Mouse (Mus musculus) urinary bladder, postnatal 14 days (tissue): ENCODE measurements around the gene Mtfr2.

Experiments used
- DNase-seq: peaks from one replicate; pipeline ENCODE4 v3.0.0; 2021; ENCODE audit warnings: low spot score

Gene Mtfr2

DNA sequence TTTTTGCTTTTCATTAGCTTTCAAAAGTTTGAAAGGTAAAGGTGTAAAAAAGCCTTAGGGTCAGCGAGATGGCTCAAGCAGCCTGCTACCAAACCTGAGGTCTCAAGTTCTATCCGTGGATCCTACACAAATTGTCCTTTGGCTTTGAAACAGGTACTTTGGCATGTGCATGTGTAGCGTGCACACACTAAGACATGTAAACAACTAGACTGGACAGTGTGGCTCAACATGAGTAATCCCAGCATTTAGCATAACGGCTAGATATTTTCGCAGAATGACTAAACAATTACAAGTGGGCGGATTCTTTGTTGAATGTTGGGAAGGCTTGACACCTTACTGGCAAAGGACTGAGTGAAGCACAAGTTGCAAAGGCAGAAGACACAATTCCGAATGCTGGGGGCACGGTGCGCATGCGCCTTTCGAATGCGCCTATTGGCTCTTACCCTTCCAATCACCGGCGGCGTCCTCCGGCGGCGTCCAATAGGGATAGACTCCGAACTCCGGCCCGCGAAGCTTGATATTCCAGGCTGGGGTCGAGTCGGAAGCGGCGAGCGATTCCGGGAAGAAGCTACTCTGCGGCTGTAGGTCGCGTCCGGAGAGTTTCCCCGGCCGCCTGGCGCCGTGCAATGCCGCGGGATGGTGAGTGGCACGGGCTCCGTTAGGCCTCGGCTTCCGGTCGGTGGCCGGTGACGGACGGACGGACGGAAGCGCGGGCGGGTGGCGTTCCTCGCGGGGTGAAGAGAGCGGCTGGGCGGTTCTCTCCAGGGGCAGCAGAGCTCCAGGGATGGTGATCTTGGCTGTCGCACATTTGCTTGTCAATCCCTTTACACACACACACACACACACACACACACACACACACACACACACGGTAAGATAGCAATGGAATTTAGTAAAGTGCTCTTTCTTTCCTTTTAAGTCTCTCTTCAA, at the start of gene Mtfr2:
Gene Mtfr2 (plus strand): TSS at position 486 of the 930 bp plus-strand sequence.
- peak; percentile 92 for DNase-seq

DNA sequence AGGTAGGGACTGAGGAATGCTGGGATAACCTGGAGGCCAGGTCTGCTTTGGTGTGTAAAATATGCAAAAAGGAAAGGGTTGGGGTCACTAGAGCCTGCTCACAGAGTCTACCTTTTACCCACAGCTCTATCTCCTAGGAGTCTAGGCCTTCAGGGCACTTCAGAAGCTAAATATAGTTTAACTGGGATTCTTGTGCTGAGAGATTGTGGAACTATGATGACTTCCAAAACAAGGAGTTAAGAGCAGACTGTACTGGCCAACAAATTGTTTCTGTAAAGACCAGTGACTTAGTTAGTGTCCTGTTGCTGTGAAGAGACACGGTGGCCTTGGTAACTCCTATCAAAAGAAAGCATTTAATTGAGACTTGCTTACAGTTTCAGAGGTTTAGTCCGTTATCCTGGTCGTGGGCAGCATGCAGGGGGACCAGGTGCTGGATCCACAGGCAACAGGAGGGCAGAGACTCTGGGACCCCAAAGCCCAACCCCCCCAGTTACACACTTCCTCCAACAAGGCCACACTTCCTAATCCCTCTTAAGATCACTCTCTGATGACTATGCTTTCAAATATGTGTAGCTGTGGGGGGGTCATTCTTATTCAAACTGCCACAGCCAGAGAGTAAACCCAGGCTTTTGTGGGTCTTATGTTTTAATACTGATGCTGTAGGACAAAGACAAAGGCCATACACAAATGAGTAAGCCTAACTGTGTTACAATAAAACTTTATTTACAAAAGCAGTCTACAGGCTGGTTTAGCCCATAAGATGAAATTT, 49.2 kb upstream of the Mtfr2 start:
- no peak for DNase-seq

DNA sequence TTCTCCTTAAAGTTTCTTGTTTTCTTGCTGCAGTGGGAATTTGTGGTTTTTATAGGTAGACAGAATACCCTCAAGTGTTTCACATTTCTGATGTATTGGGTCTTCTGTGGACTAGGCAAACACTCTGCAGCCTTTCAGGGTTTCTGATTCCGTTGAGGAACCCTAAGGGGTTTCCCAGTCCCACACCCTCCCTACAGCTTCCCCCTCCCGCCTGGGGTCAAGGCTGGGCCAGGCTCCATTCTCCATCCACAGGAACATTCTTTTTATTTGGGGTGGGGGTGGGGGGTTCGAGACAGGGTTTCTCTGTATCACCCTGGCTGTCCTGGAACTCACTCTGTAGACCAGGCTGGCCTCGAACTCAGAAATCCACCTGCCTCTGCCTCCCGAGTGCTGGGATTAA, 48.5 kb upstream of the Mtfr2 start:
- DNase-seq: no peak

DNA sequence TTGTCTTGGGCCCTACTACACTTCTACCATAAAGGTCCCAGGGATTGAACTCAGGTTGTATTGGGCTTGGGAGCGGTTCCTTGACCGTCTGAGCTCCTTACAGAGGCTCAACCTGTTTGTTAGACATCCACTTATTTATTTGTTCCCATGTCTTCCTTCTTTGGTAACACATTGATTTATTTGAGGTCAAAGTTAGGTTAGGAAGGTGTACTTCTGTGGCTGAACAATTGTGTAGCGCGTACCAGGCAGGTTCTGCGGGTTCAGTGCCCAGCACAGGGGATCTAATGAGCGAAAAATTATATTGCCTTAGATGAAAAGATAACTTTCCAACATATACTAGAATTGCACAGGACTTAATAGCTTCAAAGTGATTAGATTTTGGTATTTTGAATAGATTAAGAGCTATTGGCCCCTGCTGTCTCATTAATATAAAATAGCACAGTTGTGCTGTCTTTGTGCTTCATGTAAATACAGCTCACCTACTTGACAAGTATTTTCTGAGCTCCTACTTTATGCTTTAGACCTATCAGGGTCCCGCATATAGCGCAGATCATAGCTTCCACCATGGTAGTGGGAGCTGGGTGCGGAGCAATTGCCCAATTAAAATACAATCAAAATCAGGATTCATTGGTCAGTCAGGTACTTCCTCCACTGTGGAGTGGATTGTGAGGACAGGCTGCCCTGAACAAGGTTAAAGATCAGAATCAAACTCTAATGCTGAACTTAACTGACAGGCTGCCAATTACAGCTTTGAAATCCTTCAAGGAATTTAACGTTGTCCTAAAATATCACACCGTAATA, 36.4 kb upstream of the Mtfr2 start:
- no peak for DNase-seq

DNA sequence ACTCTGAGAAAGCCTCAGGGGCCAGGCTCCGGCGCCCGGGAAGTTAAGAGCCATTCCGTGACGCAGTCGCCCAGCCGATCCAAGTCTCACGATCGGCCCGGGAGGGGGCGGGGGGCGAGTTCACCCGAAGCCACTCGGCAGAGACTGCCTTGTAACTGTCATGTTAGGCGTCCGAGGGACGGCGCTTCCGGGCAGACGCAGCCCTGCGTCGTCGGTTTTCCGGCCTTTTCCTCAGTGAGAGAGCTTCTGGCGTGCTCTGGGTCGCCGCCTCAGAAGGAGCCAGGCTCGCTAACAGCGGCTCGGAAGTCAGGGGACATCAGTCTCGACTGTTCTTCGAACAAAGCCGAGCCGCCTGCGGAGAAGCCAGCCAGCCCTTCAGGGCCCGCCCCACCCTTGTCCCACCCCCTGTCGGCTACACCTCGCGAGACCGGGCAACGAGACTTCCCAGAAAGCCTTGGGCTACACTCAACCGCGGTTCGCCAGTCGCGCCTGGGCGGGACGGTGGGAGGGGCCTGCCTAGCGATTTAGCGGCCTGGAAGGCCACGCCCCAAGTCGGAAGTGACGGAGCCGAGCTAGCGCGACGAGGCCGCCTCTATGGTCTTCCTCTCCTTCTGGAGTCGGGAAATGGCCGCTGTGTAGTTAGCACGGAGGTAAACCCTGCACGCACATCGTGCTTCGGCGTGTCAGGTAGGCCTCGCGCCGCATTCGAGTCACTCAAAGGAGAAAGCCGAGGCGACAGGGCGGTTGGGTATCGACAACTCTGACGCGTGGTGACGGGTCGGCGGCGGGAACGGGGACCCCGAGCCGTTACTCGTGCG, 35.4 kb upstream of the Mtfr2 start, which contains the start of gene Bclaf1:
Gene Bclaf1 (plus strand): TSS at position 552 of the 818 bp plus-strand sequence.
- peak; percentile 100 for DNase-seq

DNA sequence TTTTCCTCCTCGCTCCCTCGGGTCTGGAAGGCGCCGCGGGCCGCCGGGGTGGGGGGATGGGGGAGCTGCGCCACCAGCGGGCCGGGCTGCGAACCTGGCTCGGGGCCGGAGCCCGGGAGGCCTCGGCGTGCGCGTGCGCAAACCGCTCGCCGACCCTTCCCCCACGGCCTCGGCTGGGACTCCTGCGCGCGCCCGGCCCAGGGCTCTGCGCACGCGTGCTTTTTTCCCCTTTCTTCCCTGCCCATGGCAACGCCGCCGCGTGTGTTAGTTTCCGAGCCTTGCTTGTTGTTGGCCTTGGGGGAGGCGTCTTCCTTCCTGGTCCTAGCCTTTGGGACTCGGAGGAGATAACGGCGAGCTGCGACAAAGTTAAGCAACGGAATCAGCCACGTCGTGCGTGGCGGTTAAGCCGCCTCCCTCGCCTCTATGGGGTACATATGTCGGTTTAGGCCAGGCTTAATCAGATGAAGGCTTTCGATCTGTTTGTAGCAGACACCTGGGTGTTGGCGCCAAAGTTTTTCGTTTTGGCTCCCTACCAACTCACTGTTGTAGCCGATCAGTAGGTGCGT, 34.8 kb upstream of the Mtfr2 start:
- DNase-seq: peak; percentile 91

DNA sequence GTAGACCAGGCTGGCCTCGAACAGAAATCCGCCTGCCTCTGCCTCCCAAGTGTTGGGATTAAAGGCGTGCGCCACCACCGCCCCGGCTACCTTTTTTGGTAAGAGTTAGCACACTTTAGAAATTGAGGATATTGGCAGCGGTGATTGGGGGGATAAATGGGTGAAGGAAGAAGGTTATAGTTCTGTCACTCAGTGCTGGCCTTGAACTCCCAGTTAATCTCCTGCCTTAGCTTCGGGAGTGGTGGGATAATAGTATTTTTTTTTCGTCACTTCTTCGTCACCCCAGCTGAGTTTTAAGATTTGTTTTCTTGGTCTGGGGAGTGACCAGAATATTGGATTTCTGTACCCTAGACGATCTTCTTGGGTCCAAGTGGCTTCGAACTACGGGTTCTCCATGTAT, 34.1 kb upstream of the Mtfr2 start:
- DNase-seq: no peak

DNA sequence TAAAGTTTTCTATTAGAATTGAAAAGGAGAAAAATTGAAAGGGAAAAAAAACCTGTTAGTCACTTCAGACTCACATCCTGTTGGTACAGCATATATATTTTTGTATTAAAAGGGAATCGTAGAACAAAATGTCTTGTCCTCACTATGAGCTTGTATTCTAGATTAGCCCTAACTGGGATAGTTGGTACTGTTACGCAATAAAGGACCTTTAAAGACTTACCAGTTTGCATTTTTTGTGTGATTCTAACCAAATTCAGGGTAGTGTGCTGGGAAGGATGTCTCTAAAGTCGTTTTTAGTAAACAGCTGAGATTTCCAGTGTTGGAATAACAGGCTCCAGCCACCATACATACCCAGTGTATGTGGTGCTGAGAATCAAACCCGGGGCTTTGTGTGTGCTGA, 33.6 kb upstream of the Mtfr2 start:
- DNase-seq: no peak

DNA sequence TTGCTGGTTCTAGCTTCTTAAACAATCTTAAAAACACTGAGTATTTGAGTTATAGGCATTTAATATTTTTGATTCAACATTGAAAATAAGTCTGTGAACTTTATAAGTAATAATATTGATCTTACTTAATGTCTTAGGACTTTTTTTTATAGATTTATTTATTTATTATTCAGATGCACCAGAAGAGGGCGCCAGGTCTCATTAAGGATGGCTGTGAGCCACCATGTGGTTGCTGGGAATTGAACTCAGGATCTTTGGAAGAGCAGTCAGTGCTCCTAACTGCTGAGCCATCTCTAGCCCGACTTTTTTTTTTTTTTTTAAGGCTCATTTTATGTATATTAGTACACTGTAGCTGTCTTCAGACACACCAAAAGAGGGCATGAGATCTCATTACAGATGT, 32.8 kb upstream of the Mtfr2 start:
- DNase-seq: no peak

DNA sequence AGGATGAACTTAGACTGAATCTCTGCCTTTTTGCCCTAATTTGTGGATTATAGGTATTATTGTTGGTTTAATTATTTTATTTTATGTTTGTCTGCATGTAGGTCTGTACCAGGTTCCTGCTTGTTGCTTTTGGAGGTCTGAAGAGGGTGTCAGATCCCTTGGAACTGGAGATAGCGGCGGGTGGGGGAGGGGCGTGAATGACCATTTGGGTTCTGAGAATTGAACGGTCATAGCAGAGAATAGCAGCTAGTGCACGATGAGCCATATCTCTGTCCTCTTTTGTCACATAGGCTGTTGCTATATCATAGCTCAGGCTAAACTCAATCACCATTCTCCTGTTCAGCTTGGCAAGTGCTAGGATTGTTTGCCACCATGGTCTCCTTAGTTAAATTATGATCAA, 30.1 kb upstream of the Mtfr2 start:
- no peak for DNase-seq

DNA sequence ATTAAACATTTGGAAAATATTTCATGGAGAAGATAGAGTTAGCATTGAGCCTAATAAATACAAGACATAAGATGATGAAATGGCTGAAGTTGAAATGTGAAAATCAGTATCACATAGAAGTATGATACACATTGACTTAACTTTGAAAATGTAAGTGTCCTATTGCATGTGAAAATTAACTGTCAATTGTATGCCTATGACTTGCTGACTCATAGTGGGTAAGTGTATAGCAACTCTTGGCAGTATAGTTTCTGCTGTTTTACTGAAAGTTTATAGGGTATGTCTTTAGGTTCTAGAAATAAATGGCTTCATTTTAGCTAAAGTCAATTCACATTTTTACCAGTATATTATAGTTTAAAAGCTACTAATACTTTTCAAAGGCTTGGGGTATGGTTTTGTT, 21.3 kb upstream of the Mtfr2 start:
- DNase-seq: no peak

DNA sequence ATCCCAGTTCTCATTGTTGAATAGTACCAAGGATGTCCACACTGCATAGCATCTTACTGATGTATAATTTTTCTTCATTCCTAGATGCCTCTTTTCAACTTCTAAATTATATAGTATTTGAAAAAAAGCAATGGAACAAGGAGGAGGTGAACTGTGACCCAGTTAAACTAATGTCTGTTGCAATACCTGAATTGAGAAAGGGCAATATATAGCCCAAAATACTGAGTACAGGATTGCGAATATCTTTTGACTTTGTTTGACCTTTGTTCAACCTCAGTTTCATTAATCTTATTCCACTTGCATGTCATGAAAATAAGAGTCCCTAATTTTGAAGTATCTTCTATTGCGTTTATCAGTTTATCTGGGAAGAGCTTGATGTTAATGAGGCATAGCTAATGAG, 16.3 kb upstream of the Mtfr2 start:
- no peak for DNase-seq

DNA sequence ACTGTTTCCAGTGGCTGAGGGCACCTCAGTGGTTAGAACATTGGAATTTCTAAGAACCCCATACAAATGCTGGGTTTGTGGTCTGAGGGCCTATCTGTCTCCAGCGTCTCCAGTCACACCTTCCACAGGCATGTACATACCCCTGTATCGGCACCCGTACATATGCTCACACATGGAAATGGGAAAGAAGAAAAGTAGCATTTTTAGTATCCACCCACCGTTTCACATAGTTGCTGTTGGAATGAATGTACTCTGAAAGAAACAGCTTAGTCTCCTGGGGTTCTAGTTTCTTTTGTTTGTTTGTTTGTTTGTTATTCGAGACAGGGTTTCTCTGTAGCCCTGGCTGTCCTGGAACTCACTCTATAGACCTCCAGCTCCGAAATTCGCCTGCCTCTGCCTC, 9.7 kb upstream of the Mtfr2 start:
- no peak for DNase-seq

DNA sequence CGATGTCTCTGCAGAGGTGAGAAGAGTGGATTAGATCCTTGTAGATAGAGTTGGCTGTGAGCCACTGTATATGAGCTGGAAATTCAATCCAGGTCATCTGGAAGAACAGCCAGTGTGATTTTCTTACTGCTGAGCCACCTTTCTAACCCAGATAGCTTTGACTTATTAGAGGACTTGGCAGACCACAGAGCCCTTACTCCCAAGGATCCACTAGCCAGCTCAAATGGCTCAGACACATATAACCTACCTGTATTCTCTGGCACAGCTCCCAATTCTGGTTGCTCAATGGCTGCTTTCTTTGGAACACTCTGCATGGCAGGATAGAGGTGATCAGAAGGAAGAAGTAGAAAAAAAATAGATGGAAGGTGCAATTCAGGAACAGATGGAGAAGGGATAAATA, 1.8 kb upstream of the Mtfr2 start:
- no peak for DNase-seq

DNA sequence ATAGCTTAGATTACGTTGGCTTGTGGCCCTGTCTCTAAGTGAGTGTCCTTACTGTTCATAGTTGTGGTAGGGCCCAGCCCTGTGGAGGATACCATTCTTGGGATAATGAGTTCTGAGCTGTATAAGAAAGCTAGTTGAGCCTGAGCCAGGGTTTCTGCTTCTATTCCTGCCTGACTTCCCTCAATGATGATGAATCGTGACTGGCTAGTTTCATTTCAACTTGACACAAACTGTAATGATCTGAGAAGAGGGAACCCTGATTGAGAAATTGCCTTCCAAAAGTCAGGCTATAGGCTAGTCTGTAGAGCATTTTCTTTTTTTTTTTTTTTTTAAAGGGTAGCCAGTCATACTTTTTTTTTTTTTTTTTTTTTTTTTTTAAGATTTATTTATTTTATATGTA, 1.3 kb downstream of the Mtfr2 start:
- DNase-seq: no peak

DNA sequence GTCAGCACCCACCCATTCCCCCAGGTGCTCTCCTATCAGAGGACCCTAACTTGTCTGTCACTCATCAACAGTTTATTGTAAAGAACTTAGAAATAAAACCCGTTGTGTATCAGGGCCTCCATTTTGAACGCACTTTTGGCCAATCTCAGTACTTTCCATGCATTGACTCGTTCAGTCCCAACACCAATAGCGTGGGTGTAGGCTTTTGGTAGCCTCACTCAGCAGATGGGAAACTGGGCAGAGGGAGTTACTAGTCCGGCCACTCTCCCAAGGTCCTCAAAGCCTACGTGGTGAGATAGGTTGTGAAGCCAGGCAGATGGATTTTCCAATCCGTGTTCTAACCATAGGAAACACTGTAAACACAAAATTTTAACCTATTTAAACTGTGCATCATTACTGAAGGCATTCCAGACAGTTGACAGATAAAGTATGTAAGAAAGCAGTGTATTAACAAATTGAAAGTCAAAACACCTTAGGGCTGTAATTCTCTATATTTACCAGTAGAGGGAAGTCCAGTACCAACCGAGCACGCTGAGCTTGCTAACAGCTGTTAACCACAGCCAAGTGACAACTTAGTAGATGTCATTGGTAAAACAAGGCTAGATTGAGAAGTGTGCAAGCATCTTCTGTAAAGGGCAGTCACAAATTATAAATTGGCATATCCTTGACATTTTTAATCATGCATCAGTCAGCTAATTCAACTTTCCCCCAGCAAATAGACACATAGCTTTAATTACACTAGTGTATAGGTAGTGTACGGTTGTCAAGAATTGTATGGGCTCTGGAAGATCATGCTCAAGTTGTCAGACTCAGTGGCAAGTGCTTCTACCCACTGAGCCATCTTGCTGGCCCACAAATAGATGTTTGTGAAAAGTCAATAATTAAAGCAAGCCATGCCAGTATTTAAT, 14.2 kb downstream of the Mtfr2 start:
- no peak for DNase-seq

DNA sequence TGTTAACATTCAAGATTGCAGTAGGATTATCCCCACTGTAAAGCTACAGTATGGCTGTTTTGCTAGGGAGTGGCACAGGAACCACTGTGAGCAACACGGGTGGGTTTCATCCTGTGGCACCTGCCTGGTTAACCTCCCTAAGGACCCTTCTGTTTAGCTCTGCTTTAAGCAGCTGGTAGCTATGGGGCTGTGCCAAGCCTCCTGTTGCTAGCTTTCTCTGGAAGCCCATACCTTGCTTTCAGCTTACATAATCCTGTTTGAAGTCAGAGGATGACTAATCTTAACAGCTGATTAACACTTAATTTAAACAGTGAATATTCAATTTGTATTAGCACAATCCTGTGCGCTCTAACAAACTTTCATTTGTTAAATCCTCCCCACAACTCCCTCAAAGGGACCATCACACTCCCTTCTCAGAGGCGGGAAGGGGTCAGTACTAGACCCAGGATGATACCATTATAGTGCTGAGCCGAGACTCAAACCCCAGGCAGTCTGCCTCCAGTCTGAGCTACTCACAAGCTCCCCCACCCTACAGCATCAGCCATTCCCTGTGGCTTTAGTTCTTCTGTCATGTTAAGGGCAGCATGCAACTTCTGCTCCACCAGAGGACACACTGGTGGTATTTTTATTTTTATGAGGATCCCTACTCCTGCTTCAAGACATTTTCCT, 15.0 kb downstream of the Mtfr2 start:
- no peak for DNase-seq

DNA sequence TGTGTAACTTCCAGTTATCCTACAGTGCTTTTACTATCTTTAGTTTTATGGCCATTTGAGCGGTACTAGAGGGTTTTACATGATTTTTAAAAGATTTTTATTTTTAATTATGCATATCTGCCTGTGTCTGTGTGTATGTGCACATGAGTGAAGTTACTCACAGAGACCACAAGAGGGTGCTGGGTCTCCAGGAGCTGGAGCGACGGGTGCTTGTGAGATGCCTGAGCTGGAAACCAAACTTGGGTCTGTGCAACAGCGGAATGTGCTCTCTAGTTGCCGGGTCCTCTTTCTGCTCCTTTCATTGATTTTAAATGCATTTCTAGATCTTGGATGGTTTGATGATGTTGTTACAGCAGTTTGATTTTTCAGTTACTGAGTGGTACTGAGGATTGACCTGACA, 24.5 kb downstream of the Mtfr2 start:
- no peak for DNase-seq

DNA sequence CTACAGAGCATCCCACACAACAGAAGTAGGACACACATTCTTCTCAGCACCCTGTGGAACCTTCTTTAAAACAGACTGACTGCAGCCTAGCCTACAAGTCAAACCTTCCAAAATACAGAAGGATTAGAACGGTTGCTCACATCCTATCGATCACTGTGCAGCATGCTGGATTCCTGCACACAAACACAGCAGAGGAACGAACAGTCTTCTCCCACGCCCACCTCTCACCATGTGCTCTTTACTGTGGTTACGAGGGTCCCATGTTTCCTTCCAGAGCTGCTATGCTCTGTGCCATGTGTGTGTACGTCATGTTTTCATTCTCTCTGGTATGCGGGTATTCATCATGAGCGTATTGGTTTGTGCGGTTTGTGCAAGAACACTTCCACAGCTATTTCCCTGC, 30.1 kb downstream of the Mtfr2 start:
- DNase-seq: no peak
